ENCODE assay signal across 15 mouse cellular contexts in genomic region chr16:43900138-43900537, GRCm38 (mm10).
"Had no signal": no experiment of that assay in that cellular context is flagged by ENCODE, and none has a peak within 500 bp of the region (broad histone marks: within the 10 kb centered on the region; RNA-seq: fewer than 3 reads in every experiment).

No protein-coding gene starts in this region.

- H3K4me3 ChIP-seq: neural tube, embryonic 13.5 days; neural tube, embryonic 15.5 days; stomach, embryonic 15.5 days had no signal

- H3K27me3 ChIP-seq: neural tube, embryonic 13.5 days; neural tube, embryonic 15.5 days; stomach, embryonic 15.5 days had no signal

- H3K27ac ChIP-seq: neural tube, embryonic 13.5 days; neural tube, embryonic 15.5 days; stomach, embryonic 15.5 days; stomach, postnatal 0 days had no signal

- H3K9me3 ChIP-seq: neural tube, embryonic 13.5 days; neural tube, embryonic 15.5 days; stomach, embryonic 15.5 days had no signal

- H3K36me3 ChIP-seq: neural tube, embryonic 13.5 days; neural tube, embryonic 15.5 days; stomach, embryonic 15.5 days had no signal

- H3K4me1 ChIP-seq: neural tube, embryonic 13.5 days; neural tube, embryonic 15.5 days; stomach, embryonic 15.5 days had no signal

- H3K9ac ChIP-seq: neural tube, embryonic 13.5 days; neural tube, embryonic 15.5 days; stomach, embryonic 15.5 days had no signal

- DNase-seq: retina, postnatal 1 day; right cerebral cortex, postnatal 14 days; right cerebral cortex, postnatal 25 days; right cerebral cortex, postnatal 4 days; spleen, adult 18-20 months; thymus, adult 18-20 months; thymus, adult 2 months; thymus, postnatal 14 days; thymus, postnatal 25 days; thymus, postnatal 36 days; thymus, postnatal 4 days had no signal
